Mouse (Mus musculus): ENCODE data around the gene H2-Ob. TPM values are rescaled to one million over a fixed set of nuclear protein-coding genes. Genes with fewer than 3 reads are reported as not detected.
A peak's percentile ranks its signal among the peaks of the same experiment; 100 is the strongest.
"Not testable (repeated sequence)": the region's sequence is repeated elsewhere in the genome, so short reads cannot be mapped to it uniquely, and the experiment has no call there.

H2-Ob gene
- polyA plus RNA-seq, 1 experiment = not detected

GRCm38 (mm10) chr17:34215176-34215575 is 23.5 kb upstream of the H2-Ob start:
- 88% methylated on average over 12 of the region's 12 CpGs for WGBS
- H3K27ac ChIP-seq (ENCODE audit: insufficient read depth, low read depth, low read length) = no peak overlapping the region
- no peak overlapping the region for H3K4me3 ChIP-seq (ENCODE audit: insufficient read depth, low read depth, low read length)
- no peak for TF ChIP-seq POLR2A (IDR thresholded peaks at IDR 0.05; ENCODE audit: insufficient read depth, low read depth, low read length)
- no peak for TF ChIP-seq CTCF (IDR thresholded peaks at IDR 0.05; ENCODE audit: insufficient read depth, low read depth, low read length)
- peaks cover 10% of the 10 kb centered on the region for H3K4me1 ChIP-seq (ENCODE audit: control insufficient read depth, insufficient read depth, low read length)

GRCm38 (mm10) chr17:34217216-34217928 is 21.3 kb upstream of the H2-Ob start:
- Histone ChIP-seq H3K4me3 (ENCODE audit: insufficient read depth, low read depth, low read length) (no peak overlapping the region), H3K27ac (ENCODE audit: insufficient read depth, low read depth, low read length) (no peak overlapping the region), H3K4me1 (ENCODE audit: control insufficient read depth, insufficient read depth, low read length) (peaks cover 10% of the 10 kb centered on the region)
- TF ChIP-seq POLR2A (IDR thresholded peaks at IDR 0.05; ENCODE audit: insufficient read depth, low read depth, low read length) (no peak), CTCF (IDR thresholded peaks at IDR 0.05; ENCODE audit: insufficient read depth, low read depth, low read length) (no peak)
- WGBS = 86% methylated on average over 8 of the region's 8 CpGs

GRCm38 (mm10) chr17:34217986-34218385 is 20.7 kb upstream of the H2-Ob start:
- TF ChIP-seq POLR2A (IDR thresholded peaks at IDR 0.05; ENCODE audit: insufficient read depth, low read depth, low read length) = no peak
- no peak for TF ChIP-seq CTCF (IDR thresholded peaks at IDR 0.05; ENCODE audit: insufficient read depth, low read depth, low read length)
- 89% methylated on average over 5 of the region's 5 CpGs for WGBS
- no peak overlapping the region for H3K4me3 ChIP-seq (ENCODE audit: insufficient read depth, low read depth, low read length)
- peaks cover 10% of the 10 kb centered on the region for H3K4me1 ChIP-seq (ENCODE audit: control insufficient read depth, insufficient read depth, low read length)
- H3K27ac ChIP-seq (ENCODE audit: insufficient read depth, low read depth, low read length) = no peak overlapping the region

- Histone ChIP-seq H3K4me1 (ENCODE audit: control insufficient read depth, insufficient read depth, low read length) (peaks cover 10% of the 10 kb centered on the region), H3K4me3 (ENCODE audit: insufficient read depth, low read depth, low read length) (no peak overlapping the region), H3K27ac (ENCODE audit: insufficient read depth, low read depth, low read length) (no peak overlapping the region)
- 18% methylated on average over 11 of the region's 11 CpGs for WGBS
- TF ChIP-seq CTCF (IDR thresholded peaks at IDR 0.05; ENCODE audit: insufficient read depth, low read depth, low read length) (no peak), POLR2A (IDR thresholded peaks at IDR 0.05; ENCODE audit: insufficient read depth, low read depth, low read length) (no peak)
Observed at GRCm38 (mm10) chr17:34218675-34219074, 20.0 kb upstream of the H2-Ob start.

GRCm38 (mm10) chr17:34219096-34219495 is 19.6 kb upstream of the H2-Ob start:
- H3K4me1 ChIP-seq (ENCODE audit: control insufficient read depth, insufficient read depth, low read length); H3K4me3 ChIP-seq (ENCODE audit: insufficient read depth, low read depth, low read length); H3K27ac ChIP-seq (ENCODE audit: insufficient read depth, low read depth, low read length): not testable (repeated sequence)
- WGBS = 82% methylated on average over 9 of the region's 11 CpGs
- TF ChIP-seq CTCF (IDR thresholded peaks at IDR 0.05; ENCODE audit: insufficient read depth, low read depth, low read length) = 0 out of 2 replicates have a peak, but pooled peaks have one; percentile 21

- H3K4me3 ChIP-seq (ENCODE audit: insufficient read depth, low read depth, low read length); H3K27ac ChIP-seq (ENCODE audit: insufficient read depth, low read depth, low read length); H3K4me1 ChIP-seq (ENCODE audit: control insufficient read depth, insufficient read depth, low read length): not testable (repeated sequence)
- WGBS = 90% methylated on average over 6 of the region's 7 CpGs
Observed at GRCm38 (mm10) chr17:34219801-34220200, 18.9 kb upstream of the H2-Ob start.

- WGBS = 97% methylated on average over 7 of the region's 16 CpGs
- H3K27ac ChIP-seq (ENCODE audit: insufficient read depth, low read depth, low read length); H3K4me3 ChIP-seq (ENCODE audit: insufficient read depth, low read depth, low read length); H3K4me1 ChIP-seq (ENCODE audit: control insufficient read depth, insufficient read depth, low read length): not testable (repeated sequence)
Observed at GRCm38 (mm10) chr17:34220401-34220800, 18.3 kb upstream of the H2-Ob start.

GRCm38 (mm10) chr17:34224816-34225215 is 13.9 kb upstream of the H2-Ob start:
- H3K27ac ChIP-seq (ENCODE audit: insufficient read depth, low read depth, low read length) = no peak overlapping the region
- TF ChIP-seq CTCF (IDR thresholded peaks at IDR 0.05; ENCODE audit: insufficient read depth, low read depth, low read length) = no peak
- no peak for TF ChIP-seq POLR2A (IDR thresholded peaks at IDR 0.05; ENCODE audit: insufficient read depth, low read depth, low read length)
- H3K4me1 ChIP-seq (ENCODE audit: control insufficient read depth, insufficient read depth, low read length) = no peaks in the 10 kb centered on the region
- no peak overlapping the region for H3K4me3 ChIP-seq (ENCODE audit: insufficient read depth, low read depth, low read length)
- 94% methylated on average over 3 of the region's 3 CpGs for WGBS

GRCm38 (mm10) chr17:34225426-34225825 is 13.3 kb upstream of the H2-Ob start:
- H3K27ac ChIP-seq (ENCODE audit: insufficient read depth, low read depth, low read length) = no peak overlapping the region
- H3K4me3 ChIP-seq (ENCODE audit: insufficient read depth, low read depth, low read length) = no peak overlapping the region
- no peaks in the 10 kb centered on the region for H3K4me1 ChIP-seq (ENCODE audit: control insufficient read depth, insufficient read depth, low read length)
- 88% methylated on average over 8 of the region's 8 CpGs for WGBS
- TF ChIP-seq POLR2A (IDR thresholded peaks at IDR 0.05; ENCODE audit: insufficient read depth, low read depth, low read length) = no peak
- TF ChIP-seq CTCF (IDR thresholded peaks at IDR 0.05; ENCODE audit: insufficient read depth, low read depth, low read length) = no peak

GRCm38 (mm10) chr17:34225911-34226310 is 12.8 kb upstream of the H2-Ob start:
- WGBS = 97% methylated on average over 15 of the region's 23 CpGs
- not testable (repeated sequence) for H3K27ac ChIP-seq (ENCODE audit: insufficient read depth, low read depth, low read length); H3K4me1 ChIP-seq (ENCODE audit: control insufficient read depth, insufficient read depth, low read length); H3K4me3 ChIP-seq (ENCODE audit: insufficient read depth, low read depth, low read length)

- not testable (repeated sequence) for H3K4me1 ChIP-seq (ENCODE audit: control insufficient read depth, insufficient read depth, low read length); H3K27ac ChIP-seq (ENCODE audit: insufficient read depth, low read depth, low read length); H3K4me3 ChIP-seq (ENCODE audit: insufficient read depth, low read depth, low read length)
- 93% methylated on average over 7 of the region's 9 CpGs for WGBS
Observed at GRCm38 (mm10) chr17:34230971-34231370, 7.7 kb upstream of the H2-Ob start.

GRCm38 (mm10) chr17:34232021-34232420 is 6.7 kb upstream of the H2-Ob start:
- over 99% methylated on average over 5 of the region's 7 CpGs for whole genome bisulfite sequencing
- not testable (repeated sequence) for H3K27ac ChIP-seq (ENCODE audit: insufficient read depth, low read depth, low read length); H3K4me3 ChIP-seq (ENCODE audit: insufficient read depth, low read depth, low read length); H3K4me1 ChIP-seq (ENCODE audit: control insufficient read depth, insufficient read depth, low read length)

All from olfactory bulb, adult 2 months (tissue).